Mouse (Mus musculus) retina, postnatal 7 days (tissue): Measurements from ENCODE around the gene Ttll11.

Experiments used
- DNase-seq: peaks from one replicate; pipeline ENCODE4 v3.0.0-alpha.2; 2012; ENCODE audit warnings: low read depth, low spot score

The Ttll11 gene

GRCm38 (mm10) chr2:35965883-35966513 is 13.7 kb downstream of the Ttll11 start:
- DNase-seq = no peak

- no peak for DNase-seq
Observed at GRCm38 (mm10) chr2:35963280-35963679, 16.4 kb downstream of the Ttll11 start.

GRCm38 (mm10) chr2:35961593-35962127 is 18.1 kb downstream of the Ttll11 start:
- no peak for DNase-seq

- no peak for DNase-seq
Observed at GRCm38 (mm10) chr2:35957471-35958140, 22.1 kb downstream of the Ttll11 start.

GRCm38 (mm10) chr2:35955211-35955610 is 24.5 kb downstream of the Ttll11 start:
- DNase-seq = no peak

- no peak for DNase-seq
Observed at GRCm38 (mm10) chr2:35952187-35952958, 27.3 kb downstream of the Ttll11 start.

GRCm38 (mm10) chr2:35944896-35945295 is 34.8 kb downstream of the Ttll11 start:
- no peak for DNase-seq

GRCm38 (mm10) chr2:35942960-35943359 is 36.8 kb downstream of the Ttll11 start:
- DNase-seq = no peak

- no peak for DNase-seq
Observed at GRCm38 (mm10) chr2:35935045-35935444, 44.7 kb downstream of the Ttll11 start.

GRCm38 (mm10) chr2:35933116-35933515 is 46.6 kb downstream of the Ttll11 start:
- no peak for DNase-seq

GRCm38 (mm10) chr2:35931619-35932018 is 48.1 kb downstream of the Ttll11 start:
- no peak for DNase-seq

GRCm38 (mm10) chr2:35930498-35931149 is 49.1 kb downstream of the Ttll11 start:
- peak; percentile 72 for DNase-seq

- DNase-seq = no peak
Observed at GRCm38 (mm10) chr2:35928133-35928532, 51.6 kb downstream of the Ttll11 start.

GRCm38 (mm10) chr2:35924947-35925346 is 54.8 kb downstream of the Ttll11 start:
- DNase-seq = no peak

GRCm38 (mm10) chr2:35922956-35923355 is 56.8 kb downstream of the Ttll11 start:
- DNase-seq = no peak

- no peak for DNase-seq
Observed at GRCm38 (mm10) chr2:35912090-35912489, 67.6 kb downstream of the Ttll11 start.

- DNase-seq = no peak
Observed at GRCm38 (mm10) chr2:35911675-35912074, 68.0 kb downstream of the Ttll11 start.

- no peak for DNase-seq
Observed at GRCm38 (mm10) chr2:35910740-35911139, 69.0 kb downstream of the Ttll11 start.

GRCm38 (mm10) chr2:35909353-35909752 is 70.4 kb downstream of the Ttll11 start:
- no peak for DNase-seq

- no peak for DNase-seq
Observed at GRCm38 (mm10) chr2:35907578-35907977, 72.1 kb downstream of the Ttll11 start.

- DNase-seq = peak; percentile 72
Observed at GRCm38 (mm10) chr2:35906174-35906798, 73.4 kb downstream of the Ttll11 start.
